Mouse (Mus musculus) cerebellum, adult 9-10 months (tissue): Measurements from ENCODE around the gene Bud31.
"Not testable (repeated sequence)": the region's sequence is repeated elsewhere in the genome, so short reads cannot be mapped to it uniquely, and the experiment has no call there.

ENCODE experiments used
- DNase-seq: peaks from one replicate; pipeline ENCODE4 v3.0.0; 2022

The Bud31 gene

DNA sequence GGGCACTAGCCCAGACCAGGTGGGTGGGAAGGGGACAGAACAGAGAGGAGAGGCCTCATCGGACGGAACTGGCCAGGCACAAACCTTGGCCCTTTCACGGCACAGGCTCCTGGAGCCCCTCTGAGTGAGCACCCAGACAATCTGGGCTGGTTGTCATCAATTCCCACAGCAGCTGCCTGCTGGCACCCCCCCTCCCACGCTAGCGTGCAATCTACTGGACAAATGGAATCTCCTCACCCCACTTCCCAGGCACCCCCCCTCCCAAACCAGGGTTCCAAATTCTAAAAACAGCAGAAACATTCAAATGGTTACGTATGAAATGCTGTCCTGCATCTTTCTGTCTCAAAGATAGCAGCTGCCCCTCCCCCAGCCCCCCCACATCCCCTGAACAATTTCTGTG lies 10.4 kb upstream of the Bud31 start:
- DNase-seq, result not testable (repeated sequence)

DNA sequence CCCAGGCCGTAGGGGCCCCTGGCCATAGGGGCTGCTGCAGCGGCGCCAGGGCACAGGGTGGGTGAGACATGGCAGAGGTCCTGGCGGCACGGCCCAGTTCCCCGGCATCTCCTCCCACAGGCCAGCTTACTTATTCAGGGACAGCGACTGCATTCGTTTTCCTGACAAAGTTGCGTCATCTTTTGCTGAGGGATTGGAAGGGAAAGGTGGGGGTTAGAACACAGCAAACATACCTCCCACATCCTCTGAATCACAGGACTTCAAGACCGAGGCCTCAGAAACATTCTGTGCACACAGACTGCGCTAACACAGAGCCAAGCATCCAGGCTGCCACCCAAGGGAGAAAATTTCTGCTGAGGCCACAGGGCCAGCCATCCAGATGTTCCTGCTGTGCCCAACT lies 10.0 kb upstream of the Bud31 start:
- DNase-seq, result no peak

DNA sequence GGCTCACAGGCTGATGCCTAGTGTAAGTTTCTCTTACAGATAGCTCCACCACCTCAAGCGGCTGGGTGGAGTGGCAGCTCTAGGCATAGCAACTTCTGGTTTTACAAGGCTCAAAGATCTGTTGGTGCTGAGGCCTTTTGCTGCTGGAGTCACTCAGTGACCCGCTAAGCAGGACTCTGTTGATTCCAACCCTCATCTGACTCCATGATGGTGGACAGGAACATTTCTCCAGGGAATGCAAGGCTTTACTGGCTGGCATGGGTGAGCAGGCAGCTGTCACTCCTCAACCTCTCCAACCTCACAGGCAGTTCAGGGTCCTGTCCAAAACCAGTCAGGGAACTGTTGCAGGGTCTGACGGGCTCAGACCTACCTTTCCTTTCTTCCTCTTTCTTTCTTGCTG lies 9.2 kb upstream of the Bud31 start:
- no peak for DNase-seq

DNA sequence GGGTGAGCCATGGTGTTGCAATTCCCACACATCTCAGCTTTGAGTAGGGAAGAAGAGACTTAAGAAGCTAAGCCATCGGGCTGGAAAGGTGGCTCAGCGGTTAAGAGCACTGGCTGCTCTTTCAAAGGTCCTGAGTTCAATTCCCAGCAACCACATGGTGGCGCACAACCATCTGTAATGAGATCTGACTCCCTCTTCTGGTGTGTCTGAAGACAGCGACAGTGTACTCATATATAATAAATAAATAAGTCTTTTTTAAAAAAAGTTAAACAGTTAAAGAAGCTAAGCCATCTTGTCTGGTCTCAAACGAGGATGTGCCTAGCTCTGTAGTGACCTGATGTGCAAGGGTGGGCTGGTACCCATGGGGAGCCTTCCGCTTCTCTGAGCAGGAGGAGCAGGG lies 6.9 kb upstream of the Bud31 start:
- DNase-seq, result not testable (repeated sequence)

DNA sequence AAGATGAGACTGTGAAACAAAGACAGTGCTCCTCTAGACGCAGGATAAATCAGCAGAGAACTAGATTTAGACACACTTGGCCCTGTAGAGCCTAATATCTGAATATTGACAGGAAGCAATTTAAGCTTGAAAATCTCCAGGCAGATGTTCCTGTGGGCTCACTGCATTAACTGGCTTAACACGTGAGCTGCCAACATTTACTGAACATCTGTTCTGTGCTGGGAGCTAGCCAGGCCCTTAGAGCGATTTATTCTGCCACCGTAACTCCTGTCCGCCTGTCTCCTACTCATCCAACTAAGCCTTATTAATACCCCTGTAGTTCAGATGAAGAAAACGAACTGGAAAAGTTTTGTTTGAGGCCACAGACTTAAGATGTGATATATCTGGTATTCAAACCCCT lies 1.3 kb upstream of the Bud31 start:
- DNase-seq, result peak; percentile 50

DNA sequence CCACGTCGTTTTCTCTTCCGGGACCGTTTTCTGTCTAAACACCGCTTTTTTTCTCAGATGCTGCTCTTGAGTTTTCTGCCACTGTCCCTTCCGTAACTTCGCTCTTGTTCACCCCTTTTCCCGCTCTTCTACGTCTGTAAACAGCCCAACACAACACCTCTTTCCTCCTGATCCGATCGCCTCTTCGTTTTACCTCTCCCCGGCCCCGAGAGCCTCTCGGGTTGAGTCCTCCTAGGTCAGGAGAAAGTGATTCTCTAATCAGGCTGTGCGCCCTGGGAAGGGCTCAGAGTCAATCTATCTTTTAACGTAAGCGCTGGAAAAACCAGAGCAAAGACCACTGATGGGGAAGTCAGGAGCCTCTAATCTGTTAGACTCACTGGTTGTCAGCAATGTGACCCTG lies 449 bp downstream of the Bud31 start:
- DNase-seq, result peak; percentile 39

DNA sequence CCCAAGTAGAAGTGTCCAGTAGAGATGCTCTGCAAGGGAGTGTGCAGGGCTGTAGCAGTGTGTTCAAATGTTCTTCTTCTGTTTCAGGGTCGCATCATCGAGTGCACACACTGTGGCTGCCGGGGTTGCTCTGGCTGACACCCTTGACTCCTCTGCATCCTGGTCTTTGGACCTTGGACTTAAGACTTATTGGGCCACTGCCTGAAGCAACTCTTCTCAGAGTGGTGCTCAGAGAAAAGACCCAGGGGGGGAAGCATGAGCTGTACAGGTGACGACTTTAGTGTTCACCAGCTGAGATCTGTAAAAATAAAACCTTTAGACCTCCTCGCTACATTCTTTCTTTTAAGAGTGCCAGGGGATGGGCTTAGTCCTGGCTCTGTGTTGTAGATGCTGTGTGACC lies 7.6 kb downstream of the Bud31 start:
- DNase-seq, result no peak

DNA sequence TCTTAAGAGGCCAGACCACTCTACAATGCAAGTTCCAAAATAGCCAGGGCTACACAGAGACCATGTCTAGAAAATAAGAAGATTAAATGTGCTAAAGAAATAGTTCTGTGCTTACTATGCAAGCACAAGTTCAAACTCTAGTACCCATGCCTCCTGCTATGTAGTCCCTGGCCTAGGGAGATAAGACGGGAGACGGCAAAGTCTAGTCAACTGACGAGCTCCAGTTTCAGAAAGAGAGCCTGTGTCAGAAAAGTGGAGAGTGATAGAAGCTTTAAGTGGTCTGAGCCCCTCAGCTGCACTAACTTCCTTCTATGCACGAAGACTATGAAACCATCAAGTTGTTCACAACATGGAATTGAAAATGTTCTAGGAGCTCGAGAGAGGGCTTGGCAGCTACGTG lies 9.1 kb downstream of the Bud31 start:
- DNase-seq, result no peak

DNA sequence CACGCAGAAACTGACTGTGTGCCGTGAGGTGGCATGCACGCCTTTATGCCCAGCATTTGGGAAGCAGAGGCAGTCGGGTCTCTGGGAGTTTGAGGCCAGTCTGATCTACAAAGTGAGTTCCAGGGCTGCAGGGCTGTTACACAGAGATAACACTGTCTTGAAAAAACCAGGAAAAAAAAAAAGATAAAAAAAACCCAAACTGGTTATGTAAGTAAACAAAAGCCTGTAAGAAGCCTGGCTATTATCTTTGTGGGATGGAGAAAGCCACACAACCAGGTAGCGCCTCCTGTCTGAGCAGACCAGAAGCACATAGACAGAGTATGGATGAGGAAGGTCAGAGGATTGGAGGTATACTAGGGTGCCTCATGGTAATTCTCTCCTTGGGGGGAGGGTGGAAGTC lies 12.5 kb downstream of the Bud31 start:
- DNase-seq, result no peak

DNA sequence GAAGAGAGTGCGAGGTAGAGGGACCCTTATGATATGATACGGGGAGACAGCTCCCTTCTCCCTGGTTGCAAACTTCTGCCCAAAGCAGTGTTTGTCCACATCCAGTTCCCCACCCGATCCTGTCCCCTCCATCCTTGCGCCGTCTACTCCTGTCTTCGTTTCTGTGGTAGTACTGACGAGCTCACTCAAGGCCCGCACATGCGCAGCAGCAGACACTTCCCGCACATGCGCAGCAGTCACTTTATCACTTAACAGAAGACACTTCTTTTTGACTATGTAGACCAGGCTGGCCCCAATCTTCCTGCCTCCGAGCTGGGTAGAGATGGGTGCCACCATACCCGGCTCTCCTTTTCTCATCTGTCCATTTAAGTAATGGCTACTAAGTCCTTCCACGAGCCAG lies 21.2 kb downstream of the Bud31 start:
- DNase-seq, result no peak

DNA sequence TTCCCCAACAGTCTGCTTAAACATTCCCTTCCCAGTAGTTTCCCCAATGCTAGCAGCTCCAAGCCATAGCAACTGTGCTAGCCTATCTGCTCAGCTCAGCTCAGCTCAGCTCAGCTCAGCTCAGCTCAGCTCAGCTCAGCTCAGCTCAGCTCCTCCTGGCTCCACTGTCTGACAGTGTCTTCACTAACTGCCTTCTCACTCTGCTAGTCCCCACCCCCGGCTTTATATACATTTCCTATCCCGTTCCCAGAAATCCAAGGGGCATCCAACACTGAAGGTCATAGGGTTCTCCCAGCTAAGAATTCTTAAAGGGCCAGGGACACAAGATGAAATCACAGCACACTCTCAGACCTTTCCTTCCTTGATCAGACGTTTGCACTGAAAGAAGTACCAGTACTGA lies 24.5 kb downstream of the Bud31 start:
- no peak for DNase-seq

DNA sequence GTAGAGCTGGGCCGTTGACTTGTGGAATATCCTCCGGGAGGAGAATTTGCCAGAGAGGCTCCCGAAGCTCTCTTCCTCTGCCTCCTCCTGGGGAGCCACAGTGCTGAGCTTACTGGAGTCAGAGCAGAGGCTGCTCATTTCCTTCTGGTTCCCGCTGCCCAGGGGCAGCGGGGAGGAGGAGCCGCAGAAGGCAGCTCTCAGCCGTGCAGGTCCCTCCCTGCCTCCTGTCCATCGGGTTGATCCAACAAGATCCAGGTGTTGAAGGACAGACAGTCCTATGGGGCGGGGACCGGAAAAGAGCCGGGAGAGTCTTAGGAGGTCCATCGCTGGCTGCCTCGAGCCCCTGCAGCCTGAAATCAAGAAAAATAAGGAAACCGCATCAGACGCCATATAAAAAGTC lies 25.0 kb downstream of the Bud31 start:
- no peak for DNase-seq

DNA sequence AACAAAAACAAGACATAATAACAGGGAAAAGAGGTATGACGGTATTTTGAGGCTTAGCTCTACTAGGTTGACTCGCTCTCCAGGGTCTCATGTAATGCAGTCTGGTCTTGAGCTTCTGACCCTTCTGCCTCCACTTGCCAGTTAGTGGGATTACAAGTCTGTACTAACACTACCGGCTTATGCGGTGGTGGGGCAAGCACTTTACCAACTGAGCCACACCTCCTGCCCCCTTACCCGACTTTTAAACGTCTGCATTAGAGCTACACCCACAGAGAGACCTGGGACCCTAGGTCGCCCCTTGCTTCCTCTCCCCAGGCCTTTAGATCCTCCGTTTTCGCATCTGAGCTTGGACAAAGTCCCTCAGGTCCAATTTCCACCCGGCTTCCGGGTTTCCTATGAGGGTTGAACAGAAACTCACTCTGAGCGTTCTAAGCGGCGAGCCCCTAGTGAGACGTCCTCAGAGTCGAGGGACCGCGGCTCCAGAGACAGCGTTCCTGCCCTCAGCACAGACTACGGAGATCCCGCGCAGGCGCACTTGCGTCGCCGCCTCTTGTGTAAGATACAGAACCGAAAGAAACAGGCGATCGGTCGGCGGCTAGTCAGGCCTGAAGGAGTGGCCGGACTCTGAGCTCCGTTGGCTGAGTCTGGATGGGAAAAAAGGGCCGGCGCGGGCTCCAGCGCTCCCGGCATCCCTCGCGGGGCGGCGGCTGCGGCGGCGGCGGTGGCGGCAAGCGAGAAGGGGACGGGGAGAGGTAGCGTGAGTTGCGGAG lies 26.6 kb downstream of the Bud31 start, which contains the start of the genes Ptcd1 and Cpsf4:
Gene Ptcd1, minus strand, starts transcription at position 573 of the 770 bp plus-strand sequence.
Gene Cpsf4, plus strand, starts transcription at position 678 of the 770 bp plus-strand sequence.
- DNase-seq, result peak; percentile 99

DNA sequence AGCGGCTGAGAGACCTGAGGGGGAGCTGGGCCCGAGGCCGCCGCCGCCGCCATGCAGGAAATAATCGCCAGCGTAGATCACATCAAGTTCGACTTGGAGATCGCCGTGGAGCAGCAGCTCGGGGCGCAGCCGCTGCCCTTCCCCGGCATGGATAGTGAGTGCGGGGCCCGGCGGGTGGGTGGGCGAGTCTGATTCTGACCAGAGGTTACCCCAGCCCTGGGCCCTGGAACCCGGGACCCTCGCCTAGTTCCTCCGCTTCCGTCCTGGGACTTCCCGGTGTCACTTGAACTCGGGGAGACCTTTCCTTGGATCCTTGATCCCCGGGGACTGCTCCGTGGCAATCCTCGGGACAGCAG lies 27.1 kb downstream of the Bud31 start:
- DNase-seq, result no peak

DNA sequence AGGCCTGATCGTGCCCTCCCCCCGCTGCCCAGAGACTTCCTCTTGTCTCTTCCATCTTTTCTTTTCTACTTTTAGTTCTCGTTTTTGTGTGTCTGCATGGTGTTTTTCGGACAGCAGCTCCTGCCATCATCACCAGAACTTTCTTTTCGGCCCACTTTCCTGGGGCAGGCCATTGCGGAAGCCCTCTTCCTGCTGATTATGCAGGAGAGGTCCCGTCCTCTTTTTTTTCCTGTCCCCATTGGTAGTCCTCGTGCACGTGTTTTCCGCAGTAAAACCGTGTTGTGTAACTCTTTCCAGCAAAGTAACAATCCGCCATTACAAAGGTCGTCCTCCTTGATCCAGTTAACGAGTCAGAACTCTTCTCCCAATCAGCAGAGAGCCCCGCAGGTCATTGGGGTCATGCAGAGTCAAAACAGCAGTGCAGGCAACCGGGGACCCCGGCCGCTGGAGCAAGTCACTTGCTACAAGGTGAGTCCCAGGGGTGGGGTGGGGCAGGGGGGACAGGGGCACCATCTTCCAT lies 38.4 kb downstream of the Bud31 start:
- no peak for DNase-seq

DNA sequence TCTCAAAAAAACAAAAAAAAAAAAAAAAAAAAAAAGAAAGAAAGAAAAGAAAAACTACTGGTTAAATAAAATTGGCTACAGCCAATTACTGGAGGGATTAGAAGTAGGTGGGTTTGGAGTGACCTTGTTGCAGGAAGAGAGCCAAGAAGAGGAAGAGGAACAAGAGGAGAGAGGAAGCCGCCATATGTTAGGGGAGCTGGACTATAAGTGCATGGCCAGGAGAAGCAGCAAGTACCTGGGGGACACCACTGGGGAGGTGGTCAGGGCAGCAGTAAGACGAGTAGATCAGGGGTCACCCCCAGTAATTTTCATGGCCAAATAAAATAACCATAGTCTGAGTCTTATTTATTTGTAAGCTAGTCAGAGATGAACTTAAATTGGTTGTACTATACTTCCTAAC lies 45.1 kb downstream of the Bud31 start:
- no peak for DNase-seq

DNA sequence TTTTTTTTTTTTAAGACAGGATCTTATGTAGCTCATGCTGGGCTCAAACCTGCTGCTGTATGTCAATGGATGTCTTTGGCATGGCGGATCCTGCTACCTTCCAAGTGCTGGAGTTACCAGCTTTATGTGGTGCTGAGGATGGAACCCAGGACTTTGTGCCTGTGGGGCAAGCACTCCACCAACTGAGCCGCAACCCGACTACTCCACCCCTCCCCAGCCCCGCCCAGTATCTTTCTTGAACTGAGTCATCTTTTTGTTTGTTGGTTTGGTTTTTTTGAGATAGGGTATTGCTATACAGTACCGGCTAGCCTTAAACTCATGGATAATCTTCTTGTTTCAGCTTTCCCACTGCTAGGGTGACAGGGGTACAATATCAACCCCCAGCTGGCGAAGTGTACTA lies 49.3 kb downstream of the Bud31 start:
- no peak for DNase-seq

DNA sequence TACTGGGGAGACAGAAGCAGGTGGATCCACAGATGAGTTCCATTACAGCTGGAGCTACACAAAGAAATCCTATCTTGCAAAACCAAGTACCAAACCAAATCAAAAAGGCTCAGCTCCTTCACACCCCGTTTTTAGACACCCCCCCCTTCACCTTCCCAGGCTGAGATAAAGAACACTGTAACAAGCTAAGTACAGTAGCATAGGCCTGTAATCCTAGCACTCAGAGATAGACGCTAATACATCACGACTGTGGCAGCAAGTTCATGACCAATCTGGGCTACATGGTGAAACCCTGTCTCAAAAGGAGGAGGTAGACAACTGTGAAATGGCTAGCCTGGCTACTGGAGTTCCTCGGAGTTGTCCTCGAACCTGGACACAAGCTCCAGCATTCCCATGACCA lies 50.2 kb downstream of the Bud31 start:
- no peak for DNase-seq

DNA sequence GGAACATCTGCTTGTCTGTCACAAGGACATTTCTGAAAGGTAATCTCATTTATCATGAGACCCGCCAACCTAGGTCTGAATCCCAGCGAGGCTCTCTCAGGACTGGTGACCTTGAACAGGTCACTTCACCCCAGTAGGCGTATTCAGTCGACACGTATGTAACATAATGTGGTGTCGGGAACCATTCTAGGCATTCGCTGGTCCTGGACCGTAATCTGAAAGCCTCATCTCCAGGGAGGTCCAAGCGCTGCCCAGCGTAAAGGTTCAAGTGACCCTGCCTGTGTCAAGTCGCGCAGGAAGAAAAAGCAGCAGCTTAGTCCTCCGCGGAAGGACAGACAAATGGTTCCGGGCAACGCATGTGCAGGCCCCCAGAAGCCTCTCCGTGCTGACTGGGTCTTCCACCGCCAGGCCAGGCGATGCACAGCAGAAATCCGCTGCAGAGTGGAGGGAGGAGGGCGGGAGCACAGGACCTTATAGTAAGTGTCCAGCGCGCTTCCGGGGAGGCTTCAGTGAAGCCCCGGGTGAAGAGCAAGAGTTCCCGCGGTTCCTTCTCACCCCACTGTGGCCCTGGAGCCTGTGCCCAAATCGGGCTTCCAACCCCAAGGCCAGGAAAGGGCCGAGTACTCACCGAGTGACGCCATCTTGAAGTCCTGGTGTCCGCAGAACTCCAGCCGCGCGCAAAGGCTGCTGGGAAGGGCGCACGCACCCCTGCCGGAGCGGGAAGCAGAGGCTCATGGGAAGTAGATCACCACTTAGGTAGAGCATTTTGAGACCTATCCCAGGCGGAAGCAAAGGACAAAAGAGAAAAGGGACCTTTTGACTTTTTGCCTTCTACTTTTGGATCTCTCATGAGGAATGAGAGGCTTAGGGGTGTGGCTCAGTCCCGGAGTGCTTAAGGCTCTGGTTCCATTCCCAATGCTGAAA lies 51.0 kb downstream of the Bud31 start:
- DNase-seq, result peak; percentile 92

DNA sequence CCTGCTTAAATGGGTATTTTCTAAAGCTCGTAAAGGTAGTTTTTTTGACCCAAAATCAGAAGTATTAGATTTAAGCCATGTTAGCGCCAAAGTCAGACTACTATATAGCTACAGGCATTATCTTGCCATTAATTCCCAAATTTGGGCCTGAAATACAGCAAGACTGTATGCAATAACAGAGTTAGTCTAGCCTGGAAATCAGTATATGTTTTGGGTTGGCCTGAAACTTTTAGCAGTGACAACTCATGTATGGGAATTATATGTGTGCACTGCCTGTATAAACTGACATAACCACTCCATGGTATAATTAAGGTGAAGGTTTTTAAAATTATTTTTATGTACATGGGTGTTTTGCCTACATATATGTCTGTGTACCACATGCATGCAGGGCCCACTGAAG lies 51.8 kb downstream of the Bud31 start, which contains the start of gene Atp5j2:
Gene Atp5j2, minus strand, starts transcription at position 101 of the 400 bp plus-strand sequence.
- DNase-seq, result no peak
